Mouse (Mus musculus) bone marrow macrophage, adult 2 months (primary cell): ENCODE data around the gene Smchd1.

ENCODE experiments used
- CTCF ChIP-seq: IDR thresholded peaks from 2 replicates; pipeline ENCODE4 v1.5.1; 2012; ENCODE audit warnings: low read depth, mild to moderate bottlenecking, low read length, moderate library complexity
- POLR2A ChIP-seq: IDR thresholded peaks from 2 replicates; pipeline ENCODE4 v1.6.1; 2012; ENCODE audit warnings: mild to moderate bottlenecking, low read depth, low read length, borderline replicate concordance

- TF ChIP-seq POLR2A: no peak
- no peak for TF ChIP-seq CTCF
These were observed 133.1 kb downstream of the Smchd1 start for GRCm38 (mm10) chr17:71342006-71342405.
